Mouse (Mus musculus): Measurements from ENCODE around the gene Hoxc9. TPM values are rescaled to one million over a fixed set of nuclear protein-coding genes. Genes with fewer than 3 reads are reported as not detected.

Gene Hoxc9
- polyA plus RNA-seq, 1 experiment from 2014 or later: not detected

- no peak overlapping the region for H3K4me3 ChIP-seq (ENCODE audit: control insufficient read depth in 1 of 2, insufficient read depth in 1 of 2, low read depth in 1 of 2, low read length in 2 of 2)
- WGBS: 3% methylated on average over 34 of the region's 34 CpGs
- no peaks in the 10 kb centered on the region for H3K9me3 ChIP-seq (ENCODE audit: control insufficient read depth, low read length)
- H3K36me3 ChIP-seq (ENCODE audit: control insufficient read depth, insufficient read depth, low read length): no peaks in the 10 kb centered on the region
- H3K27ac ChIP-seq (replicated peaks in 1 of 2; ENCODE audit: control insufficient read depth in 1 of 2, insufficient read depth in 1 of 2, low read depth in 2 of 2, low read length in 2 of 2): no peak overlapping the region
- H3K9ac ChIP-seq (ENCODE audit: low read length): no peak overlapping the region
- peaks cover 0 to 8% of the 10 kb centered on the region in 2 experiments; a peak in 2 of 4 replicates for H3K4me1 ChIP-seq (ENCODE audit: control insufficient read depth in 2 of 2, insufficient read depth in 2 of 2, low read length in 2 of 2)
- no peak overlapping the region for H3K4me2 ChIP-seq (ENCODE audit: low read length)
- peaks cover 100% of the 10 kb centered on the region for H3K27me3 ChIP-seq (ENCODE audit: control insufficient read depth, insufficient read depth, low read length)
- ATAC-seq (ENCODE audit: insufficient number of reproducible peaks, insufficient read depth, low FRiP score, low read depth): no peak
Measured at GRCm38 (mm10) chr15:102939256-102940155, 36.7 kb upstream of the Hoxc9 start.

- Histone ChIP-seq H3K9me3 (ENCODE audit: control insufficient read depth, low read length) (no peaks in the 10 kb centered on the region), H3K4me2 (ENCODE audit: low read length) (peak overlapping the region; percentile 60), H3K4me1 (ENCODE audit: control insufficient read depth in 2 of 2, insufficient read depth in 2 of 2, low read length in 2 of 2) (peaks cover 0 to 4% of the 10 kb centered on the region in 2 experiments; a peak in 2 of 4 replicates), H3K4me3 (ENCODE audit: control insufficient read depth in 1 of 2, insufficient read depth in 1 of 2, low read depth in 1 of 2, low read length in 2 of 2) (peak overlapping the region; percentile 20 to 29), H3K27ac (replicated peaks in 1 of 2; ENCODE audit: control insufficient read depth in 1 of 2, insufficient read depth in 1 of 2, low read depth in 2 of 2, low read length in 2 of 2) (no peak overlapping the region), H3K27me3 (ENCODE audit: control insufficient read depth, insufficient read depth, low read length) (peaks cover 100% of the 10 kb centered on the region), H3K36me3 (ENCODE audit: control insufficient read depth, insufficient read depth, low read length) (no peaks in the 10 kb centered on the region), H3K9ac (ENCODE audit: low read length) (no peak overlapping the region)
- no peak for ATAC-seq (ENCODE audit: insufficient number of reproducible peaks, insufficient read depth, low FRiP score, low read depth)
- WGBS: under 1% methylated on average over 53 of the region's 53 CpGs
Measured at GRCm38 (mm10) chr15:102942739-102943467, 33.3 kb upstream of the Hoxc9 start.

- no peak for ATAC-seq (ENCODE audit: insufficient number of reproducible peaks, insufficient read depth, low FRiP score, low read depth)
Measured at GRCm38 (mm10) chr15:102943468-102943813, 32.8 kb upstream of the Hoxc9 start.

GRCm38 (mm10) chr15:102945185-102946077, 30.8 kb upstream of the Hoxc9 start:
- Histone ChIP-seq H3K27ac (replicated peaks in 1 of 2; ENCODE audit: control insufficient read depth in 1 of 2, insufficient read depth in 1 of 2, low read depth in 2 of 2, low read length in 2 of 2) (no peak overlapping the region), H3K4me3 (ENCODE audit: control insufficient read depth in 1 of 2, insufficient read depth in 1 of 2, low read depth in 1 of 2, low read length in 2 of 2) (no peak overlapping the region), H3K9me3 (ENCODE audit: control insufficient read depth, low read length) (no peaks in the 10 kb centered on the region), H3K27me3 (ENCODE audit: control insufficient read depth, insufficient read depth, low read length) (peaks cover 100% of the 10 kb centered on the region), H3K36me3 (ENCODE audit: control insufficient read depth, insufficient read depth, low read length) (no peaks in the 10 kb centered on the region), H3K4me2 (ENCODE audit: low read length) (no peak overlapping the region), H3K4me1 (ENCODE audit: control insufficient read depth in 2 of 2, insufficient read depth in 2 of 2, low read length in 2 of 2) (peaks cover 0 to 4% of the 10 kb centered on the region in 2 experiments; a peak in 2 of 4 replicates), H3K9ac (ENCODE audit: low read length) (no peak overlapping the region)
- ATAC-seq (ENCODE audit: insufficient number of reproducible peaks, insufficient read depth, low FRiP score, low read depth): no peak
- 15% methylated on average over 22 of the region's 22 CpGs for WGBS

More at GRCm38 (mm10) chr15:102943468-102943813, 32.8 kb upstream of the Hoxc9 start:
- H3K4me1 ChIP-seq (ENCODE audit: control insufficient read depth in 2 of 2, insufficient read depth in 2 of 2, low read length in 2 of 2): peaks cover 0 to 4% of the 10 kb centered on the region in 2 experiments; a peak in 2 of 4 replicates
- no peak overlapping the region for H3K9ac ChIP-seq (ENCODE audit: low read length)
- H3K27me3 ChIP-seq (ENCODE audit: control insufficient read depth, insufficient read depth, low read length): peaks cover 100% of the 10 kb centered on the region
- no peak overlapping the region for H3K27ac ChIP-seq (replicated peaks in 1 of 2; ENCODE audit: control insufficient read depth in 1 of 2, insufficient read depth in 1 of 2, low read depth in 2 of 2, low read length in 2 of 2)
- H3K36me3 ChIP-seq (ENCODE audit: control insufficient read depth, insufficient read depth, low read length): no peaks in the 10 kb centered on the region
- H3K4me3 ChIP-seq (ENCODE audit: control insufficient read depth in 1 of 2, insufficient read depth in 1 of 2, low read depth in 1 of 2, low read length in 2 of 2): no peak overlapping the region; a peak in 1 of 4 replicates
- WGBS: 3% methylated on average over 5 of the region's 5 CpGs
- H3K4me2 ChIP-seq (ENCODE audit: low read length): peak overlapping the region; percentile 60; the same call in 1 of the 2 replicates
- H3K9me3 ChIP-seq (ENCODE audit: control insufficient read depth, low read length): no peaks in the 10 kb centered on the region

GRCm38 (mm10) chr15:102947276-102947675, 29.0 kb upstream of the Hoxc9 start:
- H3K9me3 ChIP-seq (ENCODE audit: control insufficient read depth, low read length): no peaks in the 10 kb centered on the region
- H3K27ac ChIP-seq (replicated peaks in 1 of 2; ENCODE audit: control insufficient read depth in 1 of 2, insufficient read depth in 1 of 2, low read depth in 2 of 2, low read length in 2 of 2): no peak overlapping the region
- H3K4me3 ChIP-seq (ENCODE audit: control insufficient read depth in 1 of 2, insufficient read depth in 1 of 2, low read depth in 1 of 2, low read length in 2 of 2): no peak overlapping the region
- peaks cover 0 to 4% of the 10 kb centered on the region in 2 experiments; a peak in 2 of 4 replicates for H3K4me1 ChIP-seq (ENCODE audit: control insufficient read depth in 2 of 2, insufficient read depth in 2 of 2, low read length in 2 of 2)
- WGBS: 4% methylated on average over 9 of the region's 9 CpGs
- no peaks in the 10 kb centered on the region for H3K36me3 ChIP-seq (ENCODE audit: control insufficient read depth, insufficient read depth, low read length)
- no peak overlapping the region for H3K4me2 ChIP-seq (ENCODE audit: low read length)
- ATAC-seq (ENCODE audit: insufficient number of reproducible peaks, insufficient read depth, low FRiP score, low read depth): no peak
- no peak overlapping the region for H3K9ac ChIP-seq (ENCODE audit: low read length)
- H3K27me3 ChIP-seq (ENCODE audit: control insufficient read depth, insufficient read depth, low read length): peaks cover 100% of the 10 kb centered on the region

GRCm38 (mm10) chr15:102948842-102949241, 27.4 kb upstream of the Hoxc9 start:
- H3K4me2 ChIP-seq (ENCODE audit: low read length): no peak overlapping the region
- no peak overlapping the region for H3K9ac ChIP-seq (ENCODE audit: low read length)
- no peak overlapping the region for H3K27ac ChIP-seq (replicated peaks in 1 of 2; ENCODE audit: control insufficient read depth in 1 of 2, insufficient read depth in 1 of 2, low read depth in 2 of 2, low read length in 2 of 2)
- no peaks in the 10 kb centered on the region for H3K36me3 ChIP-seq (ENCODE audit: control insufficient read depth, insufficient read depth, low read length)
- H3K4me1 ChIP-seq (ENCODE audit: control insufficient read depth in 2 of 2, insufficient read depth in 2 of 2, low read length in 2 of 2): no peaks in the 10 kb centered on the region
- no peak for ATAC-seq (ENCODE audit: insufficient number of reproducible peaks, insufficient read depth, low FRiP score, low read depth)
- no peak overlapping the region for H3K4me3 ChIP-seq (ENCODE audit: control insufficient read depth in 1 of 2, insufficient read depth in 1 of 2, low read depth in 1 of 2, low read length in 2 of 2)
- H3K27me3 ChIP-seq (ENCODE audit: control insufficient read depth, insufficient read depth, low read length): peaks cover 100% of the 10 kb centered on the region
- 22% methylated on average over 2 of the region's 2 CpGs for WGBS
- H3K9me3 ChIP-seq (ENCODE audit: control insufficient read depth, low read length): no peaks in the 10 kb centered on the region

GRCm38 (mm10) chr15:102949696-102950095, 26.5 kb upstream of the Hoxc9 start:
- Histone ChIP-seq H3K4me2 (ENCODE audit: low read length) (no peak overlapping the region), H3K9me3 (ENCODE audit: control insufficient read depth, low read length) (no peaks in the 10 kb centered on the region), H3K9ac (ENCODE audit: low read length) (no peak overlapping the region), H3K4me3 (ENCODE audit: control insufficient read depth in 1 of 2, insufficient read depth in 1 of 2, low read depth in 1 of 2, low read length in 2 of 2) (no peak overlapping the region), H3K27ac (replicated peaks in 1 of 2; ENCODE audit: control insufficient read depth in 1 of 2, insufficient read depth in 1 of 2, low read depth in 2 of 2, low read length in 2 of 2) (no peak overlapping the region), H3K36me3 (ENCODE audit: control insufficient read depth, insufficient read depth, low read length) (no peaks in the 10 kb centered on the region), H3K4me1 (ENCODE audit: control insufficient read depth in 2 of 2, insufficient read depth in 2 of 2, low read length in 2 of 2) (no peaks in the 10 kb centered on the region), H3K27me3 (ENCODE audit: control insufficient read depth, insufficient read depth, low read length) (peaks cover 100% of the 10 kb centered on the region)
- no peak for ATAC-seq (ENCODE audit: insufficient number of reproducible peaks, insufficient read depth, low FRiP score, low read depth)
- WGBS: 2% methylated on average over 20 of the region's 20 CpGs

Data from heart, embryonic 14.5 days (tissue).